In genomic region chr8:119604398-119604803, GRCm38 (mm10) we compare ENCODE assay signal across 8 mouse cellular contexts. TPM values are rescaled to one million over a fixed set of nuclear protein-coding genes. Genes with fewer than 3 reads are reported as not detected.
A peak's percentile ranks its signal among the peaks of the same experiment; 100 is the strongest.
DNase-seq lines count a peak whose midpoint lies in the region; ATAC-seq and TF ChIP-seq lines count a peak whose summit lies in the region.

No protein-coding gene starts in this region.

- TF ChIP-seq EP300 in liver, postnatal 0 days (IDR thresholded peaks at IDR 0.05; ENCODE audit: low read depth) = no peak

- intact Hi-C loops in heart, postnatal 14 days (cut with DNase I) = loop anchor here (2.0 to 10.0 kb wide), 5 partner anchors 47 to 192 kb away; partner anchors contain the start of gene Mbtps1

- H3K9me3 ChIP-seq in G1E (replicated peaks) = peaks cover 9% of the 10 kb centered on the region
- H3K9me3 ChIP-seq in forebrain, postnatal 0 days (ENCODE audit: low read length) = no peaks in the 10 kb centered on the region
- peaks cover 4% of the 10 kb centered on the region for H3K9me3 ChIP-seq in liver, postnatal 0 days (ENCODE audit: low read length)

- 44% methylated on average over 12 of the region's 12 CpGs for WGBS in forebrain, postnatal 0 days
- 17% methylated on average over 12 of the region's 12 CpGs for WGBS in liver, postnatal 0 days (ENCODE audit: insufficient replicate concordance)

- H3K4me2 ChIP-seq in forebrain, postnatal 0 days (ENCODE audit: low read depth) = peak overlapping the region; percentile 63
- H3K4me2 ChIP-seq in liver, postnatal 0 days (ENCODE audit: low read depth, low read length) = peak overlapping the region; percentile 89

- TF ChIP-seq CTCF in G1E (IDR thresholded peaks at IDR 0.05; ENCODE audit: low read depth, low read length) = no peak
- no peak for TF ChIP-seq CTCF in forebrain, postnatal 0 days (IDR thresholded peaks at IDR 0.05; ENCODE audit: low read depth)
- no peak for TF ChIP-seq CTCF in liver, postnatal 0 days (IDR thresholded peaks at IDR 0.05; ENCODE audit: low read depth)

- peak; percentile 56 for ATAC-seq in G1E (ENCODE audit: extremely low read depth, insufficient number of reproducible peaks, low FRiP score, poor library complexity, severe bottlenecking)
- peak; percentile 26; the same call in 1 of the 2 replicates for ATAC-seq in forebrain, postnatal 0 days
- peak; percentile 64 for ATAC-seq in liver, postnatal 0 days

- peak overlapping the region; percentile 70 for H3K9ac ChIP-seq in forebrain, postnatal 0 days
- peak overlapping the region; percentile 81 for H3K9ac ChIP-seq in liver, postnatal 0 days (replicated peaks)

- no peak overlapping the region for H3K27ac ChIP-seq in forebrain, postnatal 0 days (ENCODE audit: low read depth, low read length)
- H3K27ac ChIP-seq in liver, postnatal 0 days (ENCODE audit: low read depth) = peak overlapping the region; percentile 83

- DNase-seq in heart, adult 11 months = peak; percentile 90
- no peak for DNase-seq in heart, postnatal 14 days
- DNase-seq in G1E (ENCODE audit: low spot score) = peak; percentile 62
- DNase-seq in forebrain, postnatal 0 days = no peak
- DNase-seq in liver, postnatal 0 days = no peak
- no peak for DNase-seq in natural killer cell, adult 2 months (ENCODE audit: low spot score in 2 of 2)
- DNase-seq in adrenal gland, adult 2 months = no peak
- DNase-seq in spleen, adult 18-20 months = no peak

- peaks cover 45% of the 10 kb centered on the region for H3K36me3 ChIP-seq in G1E (replicated peaks)
- peaks cover 33% of the 10 kb centered on the region for H3K36me3 ChIP-seq in forebrain, postnatal 0 days (ENCODE audit: insufficient read depth)
- peaks cover 16% of the 10 kb centered on the region for H3K36me3 ChIP-seq in liver, postnatal 0 days (replicated peaks; ENCODE audit: insufficient read depth, low read length)

- no peaks in the 10 kb centered on the region; the same call in 1 of the 2 replicates for H3K27me3 ChIP-seq in G1E (ENCODE audit: insufficient read depth, low read length)
- H3K27me3 ChIP-seq in forebrain, postnatal 0 days (ENCODE audit: insufficient read depth, low read length) = no peaks in the 10 kb centered on the region
- H3K27me3 ChIP-seq in liver, postnatal 0 days (ENCODE audit: insufficient read depth, low read length) = no peaks in the 10 kb centered on the region

- peak overlapping the region; percentile 77 for H3K4me3 ChIP-seq in G1E (ENCODE audit: low read depth, low read length)
- H3K4me3 ChIP-seq in forebrain, postnatal 0 days (ENCODE audit: low read depth, low read length) = peak overlapping the region; percentile 65
- peak overlapping the region; percentile 77 for H3K4me3 ChIP-seq in liver, postnatal 0 days (ENCODE audit: low read depth, low read length)

- H3K4me1 ChIP-seq in G1E (ENCODE audit: insufficient read depth, low read depth, low read length) = peaks cover 36% of the 10 kb centered on the region
- peaks cover 6% of the 10 kb centered on the region; the same call in 1 of the 2 replicates for H3K4me1 ChIP-seq in forebrain, postnatal 0 days (ENCODE audit: insufficient read depth)
- peaks cover 11% of the 10 kb centered on the region for H3K4me1 ChIP-seq in liver, postnatal 0 days (ENCODE audit: insufficient read depth)

RNA-seq across cellular contexts. Expression of gene Taf1c, which starts 0.6 kb away (rescaled TPM):
- total RNA-seq in heart, postnatal 14 days (2021) = 1 to 10 TPM; 4.0 to 4.2 TPM
- total RNA-seq in G1E (2014; fragmentation: Nextera tagmentation) (6.6 and 7.1 TPM in 2 replicates), G1E (2017) (7.7 and 8.7 TPM in 2 replicates)
- 53.2 and 65.0 TPM in 2 replicates for polyA plus RNA-seq in G1E (2012)
- 17.6 and 21.1 TPM in 2 replicates for total RNA-seq in forebrain, postnatal 0 days (2014; rRNA removed)
- 10.1 and 10.9 TPM in 2 replicates for polyA plus RNA-seq in forebrain, postnatal 0 days (2015; fragmentation: Nextera tagmentation; extraction: Ambion mirVana)
- polyA plus RNA-seq in liver, postnatal 0 days (2015; fragmentation: Nextera tagmentation; extraction: Ambion mirVana) = 2.4 and 2.7 TPM in 2 replicates
- total RNA-seq in adrenal gland, adult 2 months (2021) = 10 to 100 TPM; 10.7 to 12.5 TPM
- polyA plus RNA-seq in adrenal gland, adult 2 months (2012; rRNA removed) = 41.3 and 46.2 TPM in 2 replicates

RNA-seq across cellular contexts. Expression of gene Adad2, which starts 8.1 kb away (rescaled TPM):
- not detected for total RNA-seq in heart, postnatal 14 days (2021)
- total RNA-seq in G1E (2014; fragmentation: Nextera tagmentation) (not detected in 2 replicates), G1E (2017) (not detected in 2 replicates)
- not detected in 2 replicates for polyA plus RNA-seq in G1E (2012)
- total RNA-seq in forebrain, postnatal 0 days (2014; rRNA removed) = not detected in 2 replicates
- polyA plus RNA-seq in forebrain, postnatal 0 days (2015; fragmentation: Nextera tagmentation; extraction: Ambion mirVana) = 0.09 and 0.16 TPM in 2 replicates
- not detected in 2 replicates for polyA plus RNA-seq in liver, postnatal 0 days (2015; fragmentation: Nextera tagmentation; extraction: Ambion mirVana)
- total RNA-seq in adrenal gland, adult 2 months (2021) = not detected
- polyA plus RNA-seq in adrenal gland, adult 2 months (2012; rRNA removed) = not detected in 2 replicates

RNA-seq across cellular contexts. Expression of gene Dnaaf1, which starts 29.4 kb away (rescaled TPM):
- total RNA-seq in heart, postnatal 14 days (2021) = under 1 TPM in 1 of 2 experiments, not detected in 1; 0.12 TPM
- total RNA-seq in G1E (2014; fragmentation: Nextera tagmentation) (not detected in 2 replicates), G1E (2017) (0.11 and 0.12 TPM in 2 replicates)
- polyA plus RNA-seq in G1E (2012) = 0.10 and 0.17 TPM in 2 replicates
- 0.08 TPM in 1 of 2 replicates, not detected in the other for total RNA-seq in forebrain, postnatal 0 days (2014; rRNA removed)
- polyA plus RNA-seq in forebrain, postnatal 0 days (2015; fragmentation: Nextera tagmentation; extraction: Ambion mirVana) = 0.38 and 0.98 TPM in 2 replicates
- 0.07 TPM in 1 of 2 replicates, not detected in the other for polyA plus RNA-seq in liver, postnatal 0 days (2015; fragmentation: Nextera tagmentation; extraction: Ambion mirVana)
- total RNA-seq in adrenal gland, adult 2 months (2021) = under 1 TPM in 1 of 2 experiments, not detected in 1; 0.09 TPM
- not detected in 2 replicates for polyA plus RNA-seq in adrenal gland, adult 2 months (2012; rRNA removed)

RNA-seq across cellular contexts. Expression of gene Hsdl1, which starts 29.4 kb away (rescaled TPM):
- 10 to 100 TPM; 17.9 to 20.7 TPM for total RNA-seq in heart, postnatal 14 days (2021)
- total RNA-seq in G1E (2014; fragmentation: Nextera tagmentation) (19.3 and 22.7 TPM in 2 replicates), G1E (2017) (56.7 and 58.0 TPM in 2 replicates)
- polyA plus RNA-seq in G1E (2012) = 38.7 and 42.2 TPM in 2 replicates
- 144 and 158 TPM in 2 replicates for total RNA-seq in forebrain, postnatal 0 days (2014; rRNA removed)
- 144 and 164 TPM in 2 replicates for polyA plus RNA-seq in forebrain, postnatal 0 days (2015; fragmentation: Nextera tagmentation; extraction: Ambion mirVana)
- 11.7 and 12.5 TPM in 2 replicates for polyA plus RNA-seq in liver, postnatal 0 days (2015; fragmentation: Nextera tagmentation; extraction: Ambion mirVana)
- total RNA-seq in adrenal gland, adult 2 months (2021) = 10 to 100 TPM; 38.7 to 39.3 TPM
- polyA plus RNA-seq in adrenal gland, adult 2 months (2012; rRNA removed) = 22.8 and 24.1 TPM in 2 replicates

RNA-seq across cellular contexts. Expression of gene Kcng4, which starts 31.1 kb away (rescaled TPM):
- total RNA-seq in heart, postnatal 14 days (2021) = under 1 TPM; 0.10 to 0.33 TPM
- not detected in 2 replicates for total RNA-seq in G1E (2014; fragmentation: Nextera tagmentation)
- 0.11 TPM in 1 of 2 replicates, not detected in the other for total RNA-seq in G1E (2017)
- polyA plus RNA-seq in G1E (2012) = not detected in 2 replicates
- total RNA-seq in forebrain, postnatal 0 days (2014; rRNA removed) = 0.38 and 1.5 TPM in 2 replicates
- polyA plus RNA-seq in forebrain, postnatal 0 days (2015; fragmentation: Nextera tagmentation; extraction: Ambion mirVana) = 0.34 and 0.90 TPM in 2 replicates
- polyA plus RNA-seq in liver, postnatal 0 days (2015; fragmentation: Nextera tagmentation; extraction: Ambion mirVana) = not detected in 2 replicates
- under 1 TPM; 0.45 to 0.66 TPM for total RNA-seq in adrenal gland, adult 2 months (2021)
- 1.2 and 1.6 TPM in 2 replicates for polyA plus RNA-seq in adrenal gland, adult 2 months (2012; rRNA removed)

Comparison
In these comparisons a context has a peak if more than half of its experiments do, and no peak if none do; other contexts are left out.
1. DNase-seq: peak in heart, adult 11 months (single experiment) and G1E (single experiment); none in heart, postnatal 14 days (0 of 2), forebrain, postnatal 0 days (single experiment), liver, postnatal 0 days (single experiment), natural killer cell, adult 2 months (0 of 2), adrenal gland, adult 2 months (single experiment) and spleen, adult 18-20 months (0 of 2).
2. Peak in every context shown above with its lines, with median percentiles within 50 percentile points of each other: ATAC-seq and H3K4me3 ChIP-seq.